Mouse (Mus musculus) C2C12 (cell line): ENCODE measurements around the gene Tmco4.

Experiments
- CEBPB ChIP-seq: IDR thresholded peaks from one replicate; pipeline ENCODE4 v1.6.1; 2011; ENCODE audit warnings: low read depth, mild to moderate bottlenecking, control low read depth, moderate library complexity
- CTCF ChIP-seq: IDR thresholded peaks from one replicate; pipeline ENCODE4 v1.5.1; 2011; ENCODE audit not compliant: control insufficient read depth, insufficient read depth, insufficient read length
- MYOD1 ChIP-seq: IDR thresholded peaks from one replicate; pipeline ENCODE4 v1.6.1; 2011; ENCODE audit warnings: low read depth; ENCODE audit not compliant: control insufficient read depth, insufficient read length

GRCm38 (mm10) chr4:138980771-138981420, 8.2 kb downstream of the Tmco4 start:
- no peak for TF ChIP-seq CTCF
- no peak for TF ChIP-seq CEBPB
- TF ChIP-seq MYOD1, result no peak
